Mouse (Mus musculus) embryonic facial prominence, embryonic 12.5 days (tissue): ENCODE measurements around the gene Scn4a. TPM values are rescaled to one million over a fixed set of nuclear protein-coding genes. Genes with fewer than 3 reads are reported as not detected.
"Not testable (repeated sequence)": the region's sequence is repeated elsewhere in the genome, so short reads cannot be mapped to it uniquely, and the experiment has no call there.

Experiments
- ATAC-seq: fragments of 200-750 bp; cut with Nextera tagmentation; 2 replicates; pipeline ENCODE4 v1.8.0; 2017; ENCODE audit not compliant: insufficient number of reproducible peaks, insufficient read depth, low FRiP score, low TSS enrichment
- H3K27ac ChIP-seq: fragments of 300-500 bp; sonication (generic); 2 replicates; pipeline ENCODE4 v1.5.1; 2016; ENCODE audit warnings: mild to moderate bottlenecking
- H3K27me3 ChIP-seq: fragments of 300-500 bp; sonication (generic); 2 replicates; pipeline ENCODE4 v1.6.1; 2016; ENCODE audit warnings: mild to moderate bottlenecking, moderate library complexity
- H3K36me3 ChIP-seq: fragments of 300-500 bp; sonication (generic); 2 replicates; pipeline ENCODE4 v1.6.1; 2016; ENCODE audit warnings: mild to moderate bottlenecking
- H3K4me1 ChIP-seq: fragments of 300-500 bp; sonication (generic); 2 replicates; pipeline ENCODE4 v1.6.1; 2016
- H3K4me2 ChIP-seq: fragments of 300-500 bp; sonication (generic); replicated peaks from 2 replicates; pipeline ENCODE4 v1.6.1; 2016; ENCODE audit warnings: mild to moderate bottlenecking, moderate library complexity
- H3K4me3 ChIP-seq: fragments of 300-500 bp; sonication (generic); 2 replicates; pipeline ENCODE4 v1.5.1; 2016; ENCODE audit warnings: mild to moderate bottlenecking
- H3K9ac ChIP-seq: fragments of 300-500 bp; sonication (generic); 2 replicates; pipeline ENCODE4 v1.6.1; 2016; ENCODE audit warnings: mild to moderate bottlenecking, moderate library complexity
- H3K9me3 ChIP-seq: fragments of 300-500 bp; sonication (generic); 2 replicates; pipeline ENCODE4 v1.6.1; 2016; ENCODE audit warnings: mild to moderate bottlenecking, moderate library complexity
- WGBS: fragments of 180-500 bp; shearing (Covaris S2); methylation state at CpG from one replicate; pipeline ENCODE4 v1.1.7; 2016; 5-methylcytosine and 5-hydroxymethylcytosine counted together
- polyA plus RNA-seq: library from polyadenylated mRNA; unstranded; fragments of >200 nt; fragmentation: Nextera tagmentation; extraction: Ambion mirVana; gene quantifications from 2 replicates; pipeline ENCODE4 v1.2.1, GENCODE M21; 2016

Gene Scn4a
- polyA plus RNA-seq: 0.05 and 0.09 TPM in 2 replicates

- H3K4me3 ChIP-seq: no peak within 1 kb of the TSS
- no peak within 1 kb of the TSS for H3K27ac ChIP-seq
- H3K9me3 ChIP-seq: no peaks in the 10 kb centered on the region
- ATAC-seq: no peak
- 91% methylated on average over 12 of the region's 12 CpGs for WGBS
- H3K4me1 ChIP-seq: no peaks in the 10 kb centered on the region
- H3K36me3 ChIP-seq: no peaks in the 10 kb centered on the region
- no peak within 1 kb of the TSS for H3K9ac ChIP-seq
- H3K4me2 ChIP-seq: no peak within 1 kb of the TSS
- H3K27me3 ChIP-seq: no peaks in the 10 kb centered on the region
Measured at GRCm38 (mm10) chr11:106353188-106353587, at the start of gene Scn4a. Gene Scn4a (minus strand): TSS chr11:106353288.

GRCm38 (mm10) chr11:106398481-106398880, 45.4 kb upstream of the Scn4a start:
- no peaks in the 10 kb centered on the region for H3K27me3 ChIP-seq
- H3K27ac ChIP-seq: no peak overlapping the region
- WGBS: 87% methylated on average over 8 of the region's 8 CpGs
- H3K4me3 ChIP-seq: no peak overlapping the region
- H3K4me1 ChIP-seq: no peaks in the 10 kb centered on the region
- H3K9me3 ChIP-seq: no peaks in the 10 kb centered on the region
- no peak overlapping the region for H3K4me2 ChIP-seq
- no peak for ATAC-seq
- no peak overlapping the region for H3K9ac ChIP-seq
- peaks cover 19% of the 10 kb centered on the region for H3K36me3 ChIP-seq

GRCm38 (mm10) chr11:106397656-106398055, 44.6 kb upstream of the Scn4a start:
- Histone ChIP-seq H3K4me2 (no peak overlapping the region), H3K4me1 (no peaks in the 10 kb centered on the region), H3K9me3 (no peaks in the 10 kb centered on the region), H3K9ac (no peak overlapping the region), H3K36me3 (peaks cover 12% of the 10 kb centered on the region), H3K27ac (no peak overlapping the region), H3K4me3 (no peak overlapping the region), H3K27me3 (no peaks in the 10 kb centered on the region)
- WGBS: 80% methylated on average over 3 of the region's 3 CpGs
- no peak for ATAC-seq

- not testable (repeated sequence) for ATAC-seq, H3K27ac ChIP-seq, H3K4me3 ChIP-seq, H3K9ac ChIP-seq, H3K4me1 ChIP-seq, H3K27me3 ChIP-seq, H3K4me2 ChIP-seq, H3K36me3 ChIP-seq, H3K9me3 ChIP-seq
- 74% methylated on average over 2 of the region's 2 CpGs for WGBS
Measured at GRCm38 (mm10) chr11:106394055-106394454, 41.0 kb upstream of the Scn4a start.

- Histone ChIP-seq H3K36me3 (0 out of 2 replicates have a peak, but pooled peaks cover 2% of the 10 kb centered on the region), H3K27me3 (no peaks in the 10 kb centered on the region), H3K27ac (no peak overlapping the region), H3K9ac (no peak overlapping the region), H3K9me3 (no peaks in the 10 kb centered on the region), H3K4me2 (no peak overlapping the region), H3K4me1 (peaks cover 7% of the 10 kb centered on the region; the same call in 1 of the 2 replicates), H3K4me3 (no peak overlapping the region)
- ATAC-seq: no peak
- 49% methylated on average over 4 of the region's 4 CpGs for WGBS
Measured at GRCm38 (mm10) chr11:106393331-106393616, 40.2 kb upstream of the Scn4a start.

- Histone ChIP-seq H3K4me1 (peaks cover 7% of the 10 kb centered on the region; the same call in 1 of the 2 replicates), H3K4me2 (no peak overlapping the region), H3K27me3 (no peaks in the 10 kb centered on the region), H3K4me3 (no peak overlapping the region), H3K27ac (no peak overlapping the region), H3K9me3 (no peaks in the 10 kb centered on the region), H3K9ac (no peak overlapping the region), H3K36me3 (no peaks in the 10 kb centered on the region)
- ATAC-seq: no peak
- 60% methylated on average over 7 of the region's 7 CpGs for WGBS
Measured at GRCm38 (mm10) chr11:106392597-106393330, 39.7 kb upstream of the Scn4a start.

GRCm38 (mm10) chr11:106391546-106392188, 38.6 kb upstream of the Scn4a start:
- no peak for ATAC-seq
- Histone ChIP-seq H3K27ac (no peak overlapping the region), H3K9ac (no peak overlapping the region), H3K4me2 (no peak overlapping the region), H3K9me3 (no peaks in the 10 kb centered on the region), H3K4me1 (peaks cover 7% of the 10 kb centered on the region; the same call in 1 of the 2 replicates), H3K36me3 (no peaks in the 10 kb centered on the region), H3K27me3 (no peaks in the 10 kb centered on the region), H3K4me3 (no peak overlapping the region)
- WGBS: 33% methylated on average over 6 of the region's 6 CpGs

- no peak overlapping the region for H3K4me3 ChIP-seq
- 61% methylated on average over 3 of the region's 3 CpGs for WGBS
Measured at GRCm38 (mm10) chr11:106390757-106391156, 37.7 kb upstream of the Scn4a start.

GRCm38 (mm10) chr11:106389611-106390010, 36.5 kb upstream of the Scn4a start:
- Histone ChIP-seq H3K27me3 (no peaks in the 10 kb centered on the region), H3K9me3 (no peaks in the 10 kb centered on the region), H3K36me3 (no peaks in the 10 kb centered on the region), H3K27ac (no peak overlapping the region; the same call in 1 of the 2 replicates), H3K4me1 (peaks cover 7% of the 10 kb centered on the region; the same call in 1 of the 2 replicates), H3K9ac (no peak overlapping the region), H3K4me2 (no peak overlapping the region), H3K4me3 (no peak overlapping the region)
- no peak for ATAC-seq
- 22% methylated on average over 3 of the region's 3 CpGs for WGBS

More at GRCm38 (mm10) chr11:106390757-106391156, 37.7 kb upstream of the Scn4a start:
- no peaks in the 10 kb centered on the region for H3K27me3 ChIP-seq
- H3K4me1 ChIP-seq: peaks cover 7% of the 10 kb centered on the region; the same call in 1 of the 2 replicates
- no peak overlapping the region for H3K4me2 ChIP-seq
- no peaks in the 10 kb centered on the region for H3K9me3 ChIP-seq
- no peaks in the 10 kb centered on the region for H3K36me3 ChIP-seq
- H3K27ac ChIP-seq: no peak overlapping the region
- H3K9ac ChIP-seq: no peak overlapping the region
- ATAC-seq: no peak

GRCm38 (mm10) chr11:106387791-106388216, 34.7 kb upstream of the Scn4a start, which contains the start of gene Icam2:
Gene Icam2 (minus strand): TSS chr11:106388075.
- no peak within 1 kb of the TSS for H3K27ac ChIP-seq

GRCm38 (mm10) chr11:106387020-106387419, 33.9 kb upstream of the Scn4a start:
- H3K4me3 ChIP-seq: no peak overlapping the region
- H3K9me3 ChIP-seq: no peaks in the 10 kb centered on the region
- no peak overlapping the region for H3K27ac ChIP-seq
- H3K4me1 ChIP-seq: peaks cover 18% of the 10 kb centered on the region; the same call in 1 of the 2 replicates
- H3K27me3 ChIP-seq: no peaks in the 10 kb centered on the region
- ATAC-seq: no peak
- no peak overlapping the region for H3K4me2 ChIP-seq
- no peaks in the 10 kb centered on the region for H3K36me3 ChIP-seq
- H3K9ac ChIP-seq: no peak overlapping the region
- WGBS: 80% methylated on average over 6 of the region's 6 CpGs

More at GRCm38 (mm10) chr11:106387791-106388216, 34.7 kb upstream of the Scn4a start, which contains the start of gene Icam2:
- H3K36me3 ChIP-seq: no peaks in the 10 kb centered on the region
- no peaks in the 10 kb centered on the region for H3K27me3 ChIP-seq
- H3K9ac ChIP-seq: no peak within 1 kb of the TSS
- H3K9me3 ChIP-seq: no peaks in the 10 kb centered on the region
- H3K4me2 ChIP-seq: no peak within 1 kb of the TSS
- peaks cover 10% of the 10 kb centered on the region; the same call in 1 of the 2 replicates for H3K4me1 ChIP-seq
- ATAC-seq: no peak
- no peak within 1 kb of the TSS for H3K4me3 ChIP-seq
- WGBS: 61% methylated on average over 6 of the region's 6 CpGs

- no peak for ATAC-seq
- H3K4me1 ChIP-seq: peaks cover 19% of the 10 kb centered on the region; the same call in 1 of the 2 replicates
- H3K9me3 ChIP-seq: no peaks in the 10 kb centered on the region
- H3K36me3 ChIP-seq: no peaks in the 10 kb centered on the region
- 86% methylated on average over 3 of the region's 3 CpGs for WGBS
- H3K27ac ChIP-seq: no peak overlapping the region
- no peak overlapping the region for H3K9ac ChIP-seq
- no peak overlapping the region for H3K4me3 ChIP-seq
- no peak overlapping the region for H3K4me2 ChIP-seq
- no peaks in the 10 kb centered on the region for H3K27me3 ChIP-seq
Measured at GRCm38 (mm10) chr11:106386409-106386808, 33.3 kb upstream of the Scn4a start.
